Mouse (Mus musculus) adrenal gland, adult (tissue): ENCODE results near the gene Atp5mpl.

Experiments used
- DNase-seq, 2 experiments: peaks; one replicate each; pipeline ENCODE4 v3.0.0; 2022 to 2023; ENCODE audit warnings: low spot score in 1 of 2; ENCODE audit not compliant: inconsistent age in 2 of 2

Atp5mpl gene

DNA sequence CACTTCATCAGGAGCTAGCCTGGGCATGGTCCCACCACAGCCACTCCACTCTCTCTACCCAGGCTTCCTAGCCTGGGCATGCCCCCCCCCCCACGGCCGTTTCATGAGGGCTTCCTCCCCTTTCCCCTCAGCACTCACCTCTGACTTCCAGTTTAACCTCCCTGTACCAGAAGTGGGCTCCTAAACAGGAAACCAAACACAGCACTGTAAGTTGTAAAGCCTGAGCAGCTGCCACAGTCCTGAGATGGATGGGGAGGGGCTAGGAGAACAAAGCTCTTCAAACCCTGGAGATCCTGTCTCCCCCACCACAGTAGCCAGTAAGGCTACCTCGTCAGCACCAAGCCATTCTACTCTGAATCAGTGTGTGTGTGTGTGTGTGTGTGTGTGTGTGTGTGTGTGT lies 52.7 kb downstream of the Atp5mpl start:
- no peak for DNase-seq

DNA sequence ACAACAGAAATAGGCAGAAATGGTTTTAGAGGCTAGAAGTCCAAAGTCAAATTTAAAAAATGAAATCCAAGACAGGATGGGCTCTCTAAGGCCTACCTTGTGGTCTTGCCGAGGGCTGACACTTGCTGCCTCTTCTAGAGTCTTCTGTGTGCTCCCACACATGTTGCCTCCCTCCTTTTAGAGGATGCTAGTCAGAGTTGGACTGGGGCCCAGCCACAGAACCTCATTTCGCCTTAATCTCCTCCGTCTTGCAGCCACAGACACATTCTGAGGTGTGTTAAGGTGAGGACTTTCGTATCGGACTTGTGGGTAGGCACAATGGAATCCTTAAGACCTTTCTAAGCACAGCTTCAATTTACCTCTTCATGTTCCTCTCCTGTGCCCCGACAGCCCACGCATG lies 54.0 kb downstream of the Atp5mpl start:
- DNase-seq: no peak

DNA sequence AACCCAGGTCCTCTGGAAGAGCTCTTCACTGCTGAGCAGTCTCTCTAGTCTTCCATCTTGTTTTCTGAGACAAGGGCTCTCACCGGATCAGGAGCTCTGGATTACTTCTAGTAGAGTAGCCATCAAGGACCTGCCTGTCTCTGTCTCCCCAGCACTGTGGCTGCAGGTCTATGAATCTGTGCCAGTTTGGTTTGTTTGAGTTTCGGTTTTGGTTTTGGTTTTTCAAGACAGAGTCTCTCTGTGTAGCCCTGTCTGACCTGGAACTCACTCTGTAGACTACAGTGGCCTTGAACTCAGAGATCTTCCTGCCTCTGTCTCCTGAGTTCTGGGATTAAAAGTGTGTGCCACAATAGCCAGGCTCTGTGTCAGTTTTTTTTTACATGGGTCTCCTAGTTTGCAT lies 55.0 kb downstream of the Atp5mpl start:
- DNase-seq: no peak
